Mouse (Mus musculus) liver, postnatal 0 days (tissue): ENCODE data around the gene Cnksr3. TPM values are rescaled to one million over a fixed set of nuclear protein-coding genes. Genes with fewer than 3 reads are reported as not detected.

Experiments
- ATAC-seq: fragments of 200-750 bp; cut with Nextera tagmentation; 2 replicates; pipeline ENCODE4 v1.8.0; 2017; ENCODE audit warnings: mild to moderate bottlenecking, moderate library complexity
- DNase-seq: peaks from one replicate; pipeline ENCODE4 v3.0.0-alpha.2; 2016
- H3K27ac ChIP-seq: fragments of 300-500 bp; sonication (generic); 2 replicates; pipeline ENCODE4 v1.5.1; 2014; ENCODE audit warnings: antibody characterized with exemption, moderate library complexity, mild to moderate bottlenecking, low read depth
- H3K27me3 ChIP-seq: fragments of 300-500 bp; sonication (generic); 2 replicates; pipeline ENCODE4 v1.6.1; 2014; ENCODE audit warnings: low read length, control low read depth, mixed read lengths; ENCODE audit not compliant: insufficient read depth
- H3K36me3 ChIP-seq: fragments of 300-500 bp; sonication (generic); replicated peaks from 2 replicates; pipeline ENCODE4 v1.6.1; 2014; ENCODE audit warnings: mild to moderate bottlenecking, control low read depth, low read length, moderate library complexity, mixed read lengths; ENCODE audit not compliant: insufficient read depth
- H3K4me1 ChIP-seq: fragments of 300-500 bp; sonication (generic); 2 replicates; pipeline ENCODE4 v1.6.1; 2014; ENCODE audit warnings: antibody characterized with exemption, mild to moderate bottlenecking, control low read depth; ENCODE audit not compliant: insufficient read depth
- H3K4me2 ChIP-seq: fragments of 300-500 bp; sonication (generic); 2 replicates; pipeline ENCODE4 v1.6.1; 2014; ENCODE audit warnings: low read depth, mild to moderate bottlenecking, low read length, moderate library complexity, mixed read lengths
- H3K4me3 ChIP-seq: fragments of 300-500 bp; sonication (generic); 2 replicates; pipeline ENCODE4 v1.5.1; 2014; ENCODE audit warnings: low read depth, low read length
- H3K9ac ChIP-seq: fragments of 300-500 bp; sonication (generic); replicated peaks from 2 replicates; pipeline ENCODE4 v1.6.1; 2014; ENCODE audit warnings: mild to moderate bottlenecking, moderate library complexity
- H3K9me3 ChIP-seq: fragments of 300-500 bp; sonication (generic); 2 replicates; pipeline ENCODE4 v1.6.1; 2016; ENCODE audit warnings: mild to moderate bottlenecking, control low read depth, low read length, mixed read lengths
- CTCF ChIP-seq: sonication (generic); IDR thresholded peaks from 2 replicates; pipeline ENCODE4 v1.5.1; 2016; ENCODE audit warnings: antibody characterized with exemption, low read depth
- EP300 ChIP-seq: IDR thresholded peaks from 2 replicates; pipeline ENCODE4 v1.6.1; 2016; ENCODE audit warnings: antibody characterized with exemption, low read depth, mild to moderate bottlenecking
- WGBS: fragments of 180-500 bp; shearing (Covaris S2); extraction: QIAGEN DNeasy Blood & Tissue Kit; methylation state at CpG from one replicate; pipeline ENCODE4 v1.1.7; 2014; ENCODE audit not compliant: insufficient replicate concordance; 5-methylcytosine and 5-hydroxymethylcytosine counted together
- polyA plus RNA-seq: library from polyadenylated mRNA; unstranded; fragments of >200 nt; fragmentation: Nextera tagmentation; extraction: Ambion mirVana; gene quantifications from 2 replicates; pipeline ENCODE4 v1.2.1, GENCODE M21; 2015

The Cnksr3 gene
- polyA plus RNA-seq, 1 experiment from 2014 or later, result 3.8 TPM

- Histone ChIP-seq H3K4me2 (no peak overlapping the region), H3K4me1 (peaks cover 10% of the 10 kb centered on the region), H3K27ac (no peak overlapping the region), H3K4me3 (no peak overlapping the region), H3K36me3 (no peaks in the 10 kb centered on the region), H3K9me3 (no peaks in the 10 kb centered on the region), H3K9ac (no peak overlapping the region), H3K27me3 (no peaks in the 10 kb centered on the region)
- WGBS, result 61% methylated on average over 4 of the region's 4 CpGs
- TF ChIP-seq EP300 (no peak), CTCF (no peak)
- DNase-seq (no peak), ATAC-seq (no peak)
These were observed 2.7 kb upstream of the Cnksr3 start for GRCm38 (mm10) chr10:7214718-7215117.

- DNase-seq (no peak), ATAC-seq (no peak)
- H3K4me3 ChIP-seq, result peak overlapping the region; percentile 71
- peaks cover 14% of the 10 kb centered on the region for H3K4me1 ChIP-seq
- H3K4me2 ChIP-seq, result peak overlapping the region; percentile 94
- TF ChIP-seq CTCF (no peak), EP300 (no peak)
- peak overlapping the region; percentile 85; the same call in 1 of the 2 replicates for H3K9ac ChIP-seq
- peak overlapping the region; percentile 95 for H3K27ac ChIP-seq
- no peaks in the 10 kb centered on the region for H3K27me3 ChIP-seq
- 0 out of 2 replicates have a peak, but pooled peaks cover 2% of the 10 kb centered on the region for H3K36me3 ChIP-seq
- no peaks in the 10 kb centered on the region for H3K9me3 ChIP-seq
- WGBS, result 36% methylated on average over 10 of the region's 10 CpGs
These were observed 1.1 kb upstream of the Cnksr3 start for GRCm38 (mm10) chr10:7213066-7213630.

- H3K27me3 ChIP-seq, result no peaks in the 10 kb centered on the region
- H3K4me2 ChIP-seq, result peak overlapping the region; percentile 94
- H3K4me3 ChIP-seq, result peak overlapping the region; percentile 71
- H3K9me3 ChIP-seq, result no peaks in the 10 kb centered on the region
- 0 out of 2 replicates have a peak, but pooled peaks cover 2% of the 10 kb centered on the region for H3K36me3 ChIP-seq
- H3K4me1 ChIP-seq, result peaks cover 19% of the 10 kb centered on the region
- no peak for DNase-seq
- peak; percentile 28 for ATAC-seq
- no peak for TF ChIP-seq CTCF
- H3K27ac ChIP-seq, result peak overlapping the region; percentile 95
- peak overlapping the region; percentile 85 for H3K9ac ChIP-seq
- WGBS, result 6% methylated on average over 10 of the region's 10 CpGs
These were observed 500 bp upstream of the Cnksr3 start for GRCm38 (mm10) chr10:7212537-7212936.

GRCm38 (mm10) chr10:7210991-7211695 lies 894 bp downstream of the Cnksr3 start:
- TF ChIP-seq EP300, result no peak
- peak; percentile 65 for TF ChIP-seq CTCF
- H3K4me2 ChIP-seq, result peak overlapping the region; percentile 94
- peak overlapping the region; percentile 71 for H3K4me3 ChIP-seq
- DNase-seq (peak; percentile 81), ATAC-seq (peak; percentile 61)
- 0 out of 2 replicates have a peak, but pooled peaks cover 2% of the 10 kb centered on the region for H3K36me3 ChIP-seq
- H3K9me3 ChIP-seq, result no peaks in the 10 kb centered on the region
- peak overlapping the region; percentile 85 for H3K9ac ChIP-seq
- WGBS, result under 1% methylated on average over 41 of the region's 41 CpGs
- H3K27ac ChIP-seq, result peak overlapping the region; percentile 95
- no peaks in the 10 kb centered on the region for H3K27me3 ChIP-seq
- H3K4me1 ChIP-seq, result peaks cover 24% of the 10 kb centered on the region

GRCm38 (mm10) chr10:7209691-7210455 lies 2.2 kb downstream of the Cnksr3 start:
- WGBS, result 51% methylated on average over 5 of the region's 5 CpGs
- Histone ChIP-seq H3K27ac (peak overlapping the region; percentile 44; the same call in 1 of the 2 replicates), H3K9ac (peak overlapping the region; percentile 85), H3K27me3 (no peaks in the 10 kb centered on the region), H3K4me2 (peak overlapping the region; percentile 94), H3K9me3 (no peaks in the 10 kb centered on the region), H3K4me1 (peaks cover 24% of the 10 kb centered on the region), H3K36me3 (peaks cover 2% of the 10 kb centered on the region; the same call in 1 of the 2 replicates), H3K4me3 (peak overlapping the region; percentile 71)
- DNase-seq, result no peak
- ATAC-seq, result no peak
- TF ChIP-seq CTCF (no peak), EP300 (no peak)
